Comparison of ENCODE assay signal across 8 mouse cellular contexts in the genomic region with DNA sequence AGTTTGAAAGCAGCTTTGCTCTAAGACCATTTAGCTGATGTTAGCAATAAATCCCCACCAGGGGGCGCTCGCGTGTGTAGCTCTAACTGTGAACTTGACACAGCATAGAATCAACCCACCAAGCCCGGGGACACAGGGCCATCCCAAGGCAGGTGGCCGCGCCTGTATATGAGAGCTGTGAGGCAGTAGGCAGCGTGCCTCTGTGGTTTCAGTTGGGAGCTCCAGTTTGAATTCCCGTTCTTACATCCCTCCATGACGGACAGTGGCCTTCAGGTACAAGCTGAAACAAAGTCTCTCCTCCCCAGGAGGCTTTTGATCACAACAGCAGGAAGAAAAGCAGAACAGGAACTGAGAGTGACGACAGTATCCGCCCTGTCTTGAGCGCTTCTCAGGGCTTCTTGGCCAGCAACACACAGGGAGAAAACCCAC. TPM values are rescaled to one million over a fixed set of nuclear protein-coding genes. Genes with fewer than 3 reads are reported as not detected.
DNase-seq lines count a peak whose midpoint lies in the region; ATAC-seq and TF ChIP-seq lines count a peak whose summit lies in the region.

No protein-coding gene starts in this region.

- no peak for ATAC-seq in embryonic facial prominence, embryonic 13.5 days (ENCODE audit: insufficient number of reproducible peaks, insufficient read depth, low FRiP score, low TSS enrichment, low read depth)
- peak; percentile 70; the same call in 1 of the 2 replicates for ATAC-seq in limb, embryonic 15.5 days (ENCODE audit: insufficient number of reproducible peaks, low FRiP score, low TSS enrichment, low read depth)
- ATAC-seq in midbrain, postnatal 0 days (ENCODE audit: low FRiP score): peak; percentile 78

- WGBS in embryonic facial prominence, embryonic 13.5 days: 9% methylated on average over 12 of the region's 12 CpGs
- 7% methylated on average over 12 of the region's 12 CpGs for WGBS in limb, embryonic 15.5 days
- 4% methylated on average over 12 of the region's 12 CpGs for WGBS in midbrain, postnatal 0 days

- peak overlapping the region; percentile 32 for H3K4me2 ChIP-seq in embryonic facial prominence, embryonic 13.5 days
- peak overlapping the region; percentile 34; the same call in 1 of the 2 replicates for H3K4me2 ChIP-seq in limb, embryonic 15.5 days
- peak overlapping the region; percentile 36 for H3K4me2 ChIP-seq in midbrain, postnatal 0 days (ENCODE audit: low read depth, low read length, poor library complexity, severe bottlenecking)

- no peaks in the 10 kb centered on the region for H3K36me3 ChIP-seq in embryonic facial prominence, embryonic 13.5 days
- H3K36me3 ChIP-seq in limb, embryonic 15.5 days: no peaks in the 10 kb centered on the region
- no peaks in the 10 kb centered on the region for H3K36me3 ChIP-seq in midbrain, postnatal 0 days (ENCODE audit: insufficient read depth, low read length)

- no peaks in the 10 kb centered on the region for H3K27me3 ChIP-seq in embryonic facial prominence, embryonic 13.5 days
- no peaks in the 10 kb centered on the region for H3K27me3 ChIP-seq in limb, embryonic 15.5 days
- H3K27me3 ChIP-seq in midbrain, postnatal 0 days (ENCODE audit: insufficient read depth, low read length): no peaks in the 10 kb centered on the region

- no peak overlapping the region for H3K4me3 ChIP-seq in embryonic facial prominence, embryonic 13.5 days
- 0 out of 2 replicates have a peak overlapping the region, but pooled peaks have one; percentile 7 for H3K4me3 ChIP-seq in limb, embryonic 15.5 days
- H3K4me3 ChIP-seq in midbrain, postnatal 0 days (ENCODE audit: low read depth, low read length): 0 out of 2 replicates have a peak overlapping the region, but pooled peaks have one; percentile 10

- TF ChIP-seq CTCF in midbrain, postnatal 0 days (IDR thresholded peaks at IDR 0.05): peak; percentile 90

- H3K9ac ChIP-seq in embryonic facial prominence, embryonic 13.5 days: no peak overlapping the region
- no peak overlapping the region for H3K9ac ChIP-seq in limb, embryonic 15.5 days
- no peak overlapping the region for H3K9ac ChIP-seq in midbrain, postnatal 0 days (replicated peaks; ENCODE audit: low read length, poor library complexity, severe bottlenecking)

- peak; percentile 72 for DNase-seq in 3134 (ENCODE audit: extremely low read depth, insufficient read length, low spot score)
- peak; percentile 96 for DNase-seq in adrenal gland, postnatal 14 days
- peak; percentile 93 for DNase-seq in heart, adult 8-10 months (ENCODE audit: low spot score)
- peak; percentile 96 for DNase-seq in kidney, adult 9 months
- peak; percentile 94 for DNase-seq in midbrain, postnatal 0 days (ENCODE audit: low spot score)
- peak; percentile 96 to 98 for DNase-seq in spleen, postnatal 10 days (ENCODE audit: low spot score in 2 of 2)

- H3K27ac ChIP-seq in embryonic facial prominence, embryonic 13.5 days: no peak overlapping the region
- no peak overlapping the region for H3K27ac ChIP-seq in limb, embryonic 15.5 days
- H3K27ac ChIP-seq in midbrain, postnatal 0 days (ENCODE audit: low read depth, low read length): no peak overlapping the region

- H3K9me3 ChIP-seq in embryonic facial prominence, embryonic 13.5 days: no peaks in the 10 kb centered on the region
- no peaks in the 10 kb centered on the region for H3K9me3 ChIP-seq in limb, embryonic 15.5 days
- H3K9me3 ChIP-seq in midbrain, postnatal 0 days (ENCODE audit: low read length): no peaks in the 10 kb centered on the region; the same call in 1 of the 2 replicates

- peaks cover 4% of the 10 kb centered on the region; the same call in 1 of the 2 replicates for H3K4me1 ChIP-seq in embryonic facial prominence, embryonic 13.5 days
- peaks cover 7% of the 10 kb centered on the region; the same call in 1 of the 2 replicates for H3K4me1 ChIP-seq in limb, embryonic 15.5 days
- no peaks in the 10 kb centered on the region for H3K4me1 ChIP-seq in midbrain, postnatal 0 days (ENCODE audit: insufficient read depth, low read length)

RNA-seq across cellular contexts. Expression of a gene that starts 9.5 kb away (rescaled TPM):
- total RNA-seq in adrenal gland, postnatal 14 days (2021): 0.33 and 4.1 TPM in 2 replicates
- 0.48 and 0.65 TPM in 2 replicates for polyA plus RNA-seq in embryonic facial prominence, embryonic 13.5 days (2015; fragmentation: Nextera tagmentation; extraction: Ambion mirVana)
- under 1 TPM in 2 of 4 experiments, not detected in 2; 0.25 to 0.28 TPM for total RNA-seq in heart, adult 8-10 months (2022)
- 0.61 and 0.79 TPM in 2 replicates for polyA plus RNA-seq in limb, embryonic 15.5 days (2015; fragmentation: Nextera tagmentation; extraction: Ambion mirVana)
- total RNA-seq in midbrain, postnatal 0 days (2014; rRNA removed): not detected in 2 replicates
- 0.23 TPM in 1 of 2 replicates, not detected in the other for polyA plus RNA-seq in midbrain, postnatal 0 days (2015; fragmentation: Nextera tagmentation; extraction: Ambion mirVana)

RNA-seq across cellular contexts. Expression of a gene that starts 17.7 kb away (rescaled TPM):
- total RNA-seq in adrenal gland, postnatal 14 days (2021): 8.0 and 18.8 TPM in 2 replicates
- polyA plus RNA-seq in embryonic facial prominence, embryonic 13.5 days (2015; fragmentation: Nextera tagmentation; extraction: Ambion mirVana): 17.2 and 17.6 TPM in 2 replicates
- 1 to 10 TPM; 2.2 to 3.9 (median 3.7) TPM for total RNA-seq in heart, adult 8-10 months (2022)
- 13.4 and 15.2 TPM in 2 replicates for polyA plus RNA-seq in limb, embryonic 15.5 days (2015; fragmentation: Nextera tagmentation; extraction: Ambion mirVana)
- total RNA-seq in midbrain, postnatal 0 days (2014; rRNA removed): 23.8 and 39.0 TPM in 2 replicates
- polyA plus RNA-seq in midbrain, postnatal 0 days (2015; fragmentation: Nextera tagmentation; extraction: Ambion mirVana): 24.8 and 26.1 TPM in 2 replicates

RNA-seq across cellular contexts. Expression of a gene that starts 20.8 kb away (rescaled TPM):
- total RNA-seq in adrenal gland, postnatal 14 days (2021): 198 and 203 TPM in 2 replicates
- 122 and 142 TPM in 2 replicates for polyA plus RNA-seq in embryonic facial prominence, embryonic 13.5 days (2015; fragmentation: Nextera tagmentation; extraction: Ambion mirVana)
- 10 to 100 TPM; 61.0 to 75.7 (median 69.8) TPM for total RNA-seq in heart, adult 8-10 months (2022)
- 104 and 112 TPM in 2 replicates for polyA plus RNA-seq in limb, embryonic 15.5 days (2015; fragmentation: Nextera tagmentation; extraction: Ambion mirVana)
- 219 and 233 TPM in 2 replicates for total RNA-seq in midbrain, postnatal 0 days (2014; rRNA removed)
- 107 and 124 TPM in 2 replicates for polyA plus RNA-seq in midbrain, postnatal 0 days (2015; fragmentation: Nextera tagmentation; extraction: Ambion mirVana)

RNA-seq across cellular contexts. Expression of a gene that starts 41.5 kb away (rescaled TPM):
- 2.7 and 17.0 TPM in 2 replicates for total RNA-seq in adrenal gland, postnatal 14 days (2021)
- polyA plus RNA-seq in embryonic facial prominence, embryonic 13.5 days (2015; fragmentation: Nextera tagmentation; extraction: Ambion mirVana): 0.67 and 1.1 TPM in 2 replicates
- total RNA-seq in heart, adult 8-10 months (2022): 1 to 10 TPM in 2 of 4 experiments, under 1 TPM in 2; 0.65 to 1.1 (median 0.97) TPM
- polyA plus RNA-seq in limb, embryonic 15.5 days (2015; fragmentation: Nextera tagmentation; extraction: Ambion mirVana): 0.37 and 0.38 TPM in 2 replicates
- 0.16 and 0.47 TPM in 2 replicates for total RNA-seq in midbrain, postnatal 0 days (2014; rRNA removed)
- polyA plus RNA-seq in midbrain, postnatal 0 days (2015; fragmentation: Nextera tagmentation; extraction: Ambion mirVana): 1.4 and 1.6 TPM in 2 replicates

RNA-seq across cellular contexts. Expression of a gene that starts 51.3 kb away (rescaled TPM):
- total RNA-seq in adrenal gland, postnatal 14 days (2021): 3.6 and 8.3 TPM in 2 replicates
- polyA plus RNA-seq in embryonic facial prominence, embryonic 13.5 days (2015; fragmentation: Nextera tagmentation; extraction: Ambion mirVana): 2.0 and 2.6 TPM in 2 replicates
- total RNA-seq in heart, adult 8-10 months (2022): 1 to 10 TPM; 1.8 to 3.0 (median 2.4) TPM
- 2.6 and 3.3 TPM in 2 replicates for polyA plus RNA-seq in limb, embryonic 15.5 days (2015; fragmentation: Nextera tagmentation; extraction: Ambion mirVana)
- 0.47 and 4.7 TPM in 2 replicates for total RNA-seq in midbrain, postnatal 0 days (2014; rRNA removed)
- 1.6 and 2.3 TPM in 2 replicates for polyA plus RNA-seq in midbrain, postnatal 0 days (2015; fragmentation: Nextera tagmentation; extraction: Ambion mirVana)
